Mouse (Mus musculus) B cell, adult 2 months (primary cell): Measurements from ENCODE around the gene Cbx3.

Experiments used
- DNase-seq, 2 experiments: peaks; one replicate each; pipeline ENCODE4 v3.0.0; 2022

The Cbx3 gene

GRCm38 (mm10) chr6:51470311-51471178 is at the start of gene Cbx3:
Cbx3 (plus strand) TSS chr6:51470360.
- peak; percentile 70 to 84 for DNase-seq

- DNase-seq = no peak
These were observed 46.6 kb upstream of the Cbx3 start for GRCm38 (mm10) chr6:51423466-51424122.

- DNase-seq = no peak
These were observed 45.6 kb upstream of the Cbx3 start for GRCm38 (mm10) chr6:51424537-51424936.

- peak; percentile 80 to 84 for DNase-seq
These were observed 37.4 kb upstream of the Cbx3 start, which contains the start of gene Nfe2l3 for GRCm38 (mm10) chr6:51432535-51433397. Nfe2l3 (plus strand) TSS chr6:51432670.

- DNase-seq = no peak
These were observed 35.9 kb upstream of the Cbx3 start for GRCm38 (mm10) chr6:51434270-51434669.

- DNase-seq = no peak
These were observed 32.5 kb upstream of the Cbx3 start for GRCm38 (mm10) chr6:51437665-51438064.

- DNase-seq = no peak
These were observed 31.3 kb upstream of the Cbx3 start for GRCm38 (mm10) chr6:51438826-51439330.

- no peak for DNase-seq
These were observed 27.8 kb upstream of the Cbx3 start for GRCm38 (mm10) chr6:51442191-51442835.

- no peak for DNase-seq
These were observed 17.1 kb upstream of the Cbx3 start for GRCm38 (mm10) chr6:51452927-51453503.

GRCm38 (mm10) chr6:51454949-51455348 is 15.2 kb upstream of the Cbx3 start:
- no peak for DNase-seq

- DNase-seq = no peak
These were observed 14.0 kb upstream of the Cbx3 start for GRCm38 (mm10) chr6:51456198-51456597.

GRCm38 (mm10) chr6:51457283-51457682 is 12.9 kb upstream of the Cbx3 start:
- no peak for DNase-seq

GRCm38 (mm10) chr6:51457770-51458387 is 12.3 kb upstream of the Cbx3 start:
- DNase-seq = no peak

- DNase-seq = no peak
These were observed 11.2 kb upstream of the Cbx3 start for GRCm38 (mm10) chr6:51458925-51459312.

GRCm38 (mm10) chr6:51459313-51460020 is 10.7 kb upstream of the Cbx3 start:
- DNase-seq = peak in 1 of 2 experiments; percentile 23

GRCm38 (mm10) chr6:51460021-51460360 is 10.2 kb upstream of the Cbx3 start:
- DNase-seq = no peak

GRCm38 (mm10) chr6:51460363-51460762 is 9.8 kb upstream of the Cbx3 start:
- no peak for DNase-seq

- DNase-seq = no peak
These were observed 2.5 kb upstream of the Cbx3 start for GRCm38 (mm10) chr6:51467649-51468048.

- peak; percentile 84 to 87 for DNase-seq
These were observed 1.1 kb upstream of the Cbx3 start for GRCm38 (mm10) chr6:51468891-51469561.

- peak; percentile 99 for DNase-seq
These were observed 347 bp upstream of the Cbx3 start, which contains the start of gene Hnrnpa2b1 for GRCm38 (mm10) chr6:51469715-51470310. Hnrnpa2b1 (minus strand) TSS chr6:51469894.
